Mouse (Mus musculus): ENCODE measurements around the gene Syne4.
A peak's percentile ranks its signal among the peaks of the same experiment; 100 is the strongest.

Syne4 gene

GRCm38 (mm10) chr7:30296816-30297215 lies 17.8 kb upstream of the Syne4 start:
- DNase-seq (ENCODE audit: low spot score), result no peak

DNA sequence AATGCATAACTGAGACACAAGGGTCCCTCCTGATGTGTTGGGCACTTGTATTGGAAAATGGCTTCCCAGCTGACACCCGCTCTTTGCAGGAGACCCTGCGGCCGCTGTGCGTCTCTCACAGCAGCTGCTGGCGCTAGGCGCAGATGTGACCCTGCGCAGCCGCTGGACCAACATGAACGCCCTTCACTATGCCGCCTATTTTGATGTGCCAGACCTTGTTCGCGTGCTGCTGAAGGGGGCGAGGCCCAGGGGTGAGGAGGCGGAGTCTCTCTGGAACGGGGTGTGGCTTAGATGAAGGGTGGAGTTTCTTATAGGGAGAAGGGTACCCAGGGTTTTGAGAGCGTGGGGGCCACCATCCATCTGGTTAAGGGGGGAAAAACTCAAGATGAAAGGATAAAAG lies 17.3 kb upstream of the Syne4 start:
- no peak for DNase-seq (ENCODE audit: low spot score)

- peak; percentile 66 for DNase-seq (ENCODE audit: low spot score)
These were observed 13.7 kb upstream of the Syne4 start for GRCm38 (mm10) chr7:30300914-30301313.

DNA sequence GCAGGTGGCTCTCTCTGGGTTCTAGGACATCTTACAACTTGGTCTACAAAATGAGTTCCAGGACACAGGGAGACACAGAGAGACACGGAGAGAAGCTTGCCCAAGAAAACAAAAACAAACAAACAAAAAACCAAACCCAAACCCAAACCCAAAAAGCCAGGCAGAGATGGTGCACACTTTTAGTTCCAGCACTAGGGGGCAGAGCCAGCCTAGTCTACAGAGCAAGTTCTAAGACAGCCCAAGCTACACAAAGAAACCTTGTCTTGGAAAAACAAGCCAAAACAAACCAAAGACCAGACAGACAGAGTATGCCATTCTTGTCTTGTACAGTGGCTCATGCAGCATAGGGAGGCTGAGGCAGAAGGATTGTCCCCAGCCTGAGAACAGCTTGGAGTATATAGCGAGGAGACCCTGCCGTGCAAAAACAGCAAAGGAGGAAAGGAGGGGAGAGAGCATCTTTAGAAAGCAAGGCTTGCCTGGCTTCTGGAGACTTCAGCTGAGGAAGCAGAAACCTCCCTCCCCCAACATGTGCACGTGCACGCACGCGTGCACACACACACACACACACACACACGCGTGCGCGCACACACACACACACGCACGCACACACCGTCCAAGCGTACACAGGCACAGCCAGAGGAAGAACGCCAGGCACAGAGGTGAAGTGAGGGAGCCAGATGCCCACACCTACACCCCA lies 8.4 kb upstream of the Syne4 start:
- no peak for DNase-seq (ENCODE audit: low spot score)

DNA sequence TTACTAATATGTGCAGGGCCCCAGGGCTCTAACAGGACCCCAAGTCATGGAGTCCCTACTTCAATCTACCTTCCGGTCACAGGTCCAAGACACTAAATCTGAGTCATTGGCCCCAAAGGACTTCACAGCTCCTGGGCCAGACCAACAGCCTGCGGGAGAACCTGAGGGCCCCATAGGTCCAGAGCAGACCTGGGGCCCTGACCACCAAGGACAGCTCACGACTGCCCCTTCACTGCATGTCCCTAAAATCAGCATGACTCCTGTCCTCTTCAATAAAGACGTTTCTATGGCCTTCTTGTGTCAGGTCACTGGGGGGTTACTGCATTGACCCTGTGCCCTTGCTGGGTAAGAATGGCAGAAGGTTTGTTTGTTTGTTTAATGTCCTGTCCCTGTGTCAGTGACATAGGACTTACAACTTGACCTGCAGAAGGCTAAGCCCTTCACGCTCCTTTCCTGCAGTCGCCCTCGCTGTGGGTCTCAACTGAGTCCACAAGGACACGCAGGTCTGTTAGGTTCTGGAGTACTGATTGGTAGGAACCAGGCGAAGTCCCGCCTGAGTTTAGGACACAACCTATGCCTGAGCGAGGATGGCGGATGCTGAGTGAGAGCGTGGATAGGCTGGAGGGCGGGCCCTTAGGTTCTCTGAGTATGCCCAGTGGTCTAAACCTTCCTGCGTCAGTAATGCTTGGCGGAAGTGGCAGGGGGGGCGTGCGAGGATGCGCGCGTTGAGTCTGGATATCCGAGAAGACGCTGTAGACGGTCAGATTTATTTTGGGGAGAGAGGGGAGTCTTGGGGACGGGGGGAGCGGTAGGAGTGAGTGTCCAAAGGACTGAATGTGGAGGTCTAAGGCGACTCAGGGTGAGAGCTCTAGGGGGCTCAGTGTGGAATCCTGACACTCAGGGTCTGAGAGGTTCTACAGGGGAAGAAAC lies 6.3 kb upstream of the Syne4 start, which contains the start of gene Alkbh6:
Gene Alkbh6, plus strand, starts transcription at position 642 of the 930 bp plus-strand sequence.
- peak; percentile 95 for DNase-seq (ENCODE audit: low spot score)

- no peak for DNase-seq (ENCODE audit: low spot score)
These were observed 5.0 kb upstream of the Syne4 start for GRCm38 (mm10) chr7:30309395-30310129.

- DNase-seq (ENCODE audit: low spot score), result no peak
These were observed 4.5 kb upstream of the Syne4 start for GRCm38 (mm10) chr7:30310136-30310535.

DNA sequence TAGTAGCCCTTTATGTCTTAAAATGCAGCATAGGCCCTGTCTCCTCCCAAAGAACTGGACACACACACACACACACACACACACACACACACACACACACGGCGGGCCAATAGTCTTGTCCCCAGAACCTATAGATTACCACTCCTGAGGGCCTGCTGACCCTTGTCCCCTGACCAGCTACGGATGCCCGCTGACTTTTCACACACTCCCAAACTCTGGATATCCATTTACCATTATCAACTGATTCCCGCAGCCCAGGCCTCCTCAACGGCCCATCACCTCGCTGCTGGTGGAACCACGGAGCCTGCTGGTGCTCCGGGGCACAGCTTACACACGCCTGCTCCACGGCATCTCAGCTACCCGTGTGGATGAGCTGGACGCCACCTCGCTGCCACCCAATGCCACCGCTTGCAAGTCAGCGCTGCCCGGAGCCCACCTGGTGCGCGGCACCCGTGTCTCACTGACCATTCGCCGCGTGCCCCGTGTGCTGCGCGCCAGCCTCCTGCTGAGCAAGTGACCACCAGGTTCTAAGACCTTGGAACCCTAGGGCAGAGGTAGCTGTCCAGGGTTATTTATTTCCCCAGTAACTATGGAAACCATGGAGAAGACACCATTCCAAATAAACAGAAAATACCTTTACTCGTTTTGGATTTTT lies 814 bp upstream of the Syne4 start:
- DNase-seq (ENCODE audit: low spot score), result no peak

DNA sequence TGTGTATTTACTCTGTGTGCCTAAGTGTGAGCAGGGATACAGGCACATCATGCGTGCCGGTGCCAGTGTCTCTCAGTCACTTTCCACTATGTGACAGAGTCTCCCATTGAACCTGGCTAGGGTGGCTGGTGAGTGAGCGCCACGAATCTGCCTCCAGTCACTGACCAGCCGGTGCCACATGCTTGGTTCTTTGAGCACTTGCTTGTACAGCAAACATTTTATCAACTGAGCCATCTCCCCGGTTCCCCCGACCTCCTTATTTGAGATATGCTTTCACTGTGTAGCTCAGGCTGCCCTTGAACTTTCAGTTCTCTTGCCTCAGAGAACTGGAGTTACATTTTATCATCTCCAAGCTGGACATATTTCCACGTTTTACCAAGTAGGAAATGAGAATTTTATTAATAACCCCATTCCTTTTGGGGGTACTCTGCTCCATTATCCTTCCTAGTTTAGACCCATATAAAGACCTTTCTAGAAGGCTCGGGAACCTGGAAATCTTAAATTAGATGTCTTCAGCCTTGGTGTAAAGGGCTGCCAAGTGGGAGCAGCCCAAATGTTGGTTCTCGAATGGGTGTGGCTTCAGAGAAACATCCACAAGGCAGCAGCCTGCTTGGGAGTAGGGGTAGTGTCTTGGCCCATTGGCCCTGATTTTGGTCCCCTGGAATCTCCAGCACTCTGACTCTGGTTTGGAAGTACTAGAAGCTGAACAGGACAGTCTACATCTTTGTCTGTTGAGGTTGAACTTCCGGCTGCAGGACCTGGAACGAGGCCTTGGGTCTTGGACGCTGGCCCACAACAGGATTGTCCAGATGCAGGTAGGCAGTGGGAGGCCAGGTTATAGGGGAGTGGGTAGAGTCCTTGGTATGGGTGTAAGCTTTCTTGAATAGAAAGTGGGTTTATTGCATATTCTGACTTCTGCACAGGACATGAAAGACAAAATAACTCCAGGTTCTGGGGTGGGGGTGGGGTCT lies 1.2 kb downstream of the Syne4 start:
- DNase-seq (ENCODE audit: low spot score), result no peak

DNA sequence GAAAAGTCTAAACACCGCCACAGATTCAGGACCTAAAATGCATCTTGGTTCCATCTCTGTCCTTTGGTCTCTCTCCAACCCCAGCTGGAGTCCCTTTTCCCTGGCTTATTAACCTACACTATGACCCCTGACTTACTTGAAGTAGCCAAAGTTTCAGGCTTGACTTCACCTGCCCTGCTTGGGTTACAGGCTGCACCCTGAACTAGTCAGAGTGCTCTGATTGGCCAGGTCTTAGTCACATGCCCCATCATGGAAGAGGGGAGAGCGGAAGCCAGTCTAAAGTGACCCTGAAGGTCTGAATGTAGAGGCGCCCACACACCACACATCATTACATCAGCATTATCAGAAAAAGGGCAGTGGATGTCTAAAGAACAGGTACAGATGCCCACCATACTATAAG lies 3.5 kb downstream of the Syne4 start:
- no peak for DNase-seq (ENCODE audit: low spot score)

- DNase-seq (ENCODE audit: low spot score), result no peak
These were observed 6.3 kb downstream of the Syne4 start for GRCm38 (mm10) chr7:30320946-30321345.

- DNase-seq (ENCODE audit: low spot score), result peak; percentile 61
These were observed 7.1 kb downstream of the Syne4 start, which contains the start of gene E130208F15Rik for GRCm38 (mm10) chr7:30321539-30322284. E130208F15Rik (plus strand) TSS chr7:30321740.

DNA sequence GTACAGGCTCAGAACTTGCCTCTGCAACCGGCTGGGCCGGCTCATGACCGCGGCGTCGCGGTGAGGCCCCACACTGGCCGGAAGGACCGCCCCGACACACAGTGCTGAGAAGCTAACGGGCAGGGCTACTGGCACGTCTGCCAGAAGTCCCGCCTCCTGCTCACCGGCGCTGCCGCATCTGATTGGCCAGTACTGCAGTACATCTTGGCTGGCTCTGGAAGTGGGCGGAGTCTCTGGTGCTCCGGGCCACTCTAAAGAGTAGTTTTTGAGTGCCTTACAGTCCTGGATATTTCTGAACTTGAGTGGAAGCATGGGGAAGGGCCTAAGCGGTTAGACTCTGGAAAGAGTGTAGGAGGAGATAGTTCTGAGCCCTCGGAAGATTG lies 7.7 kb downstream of the Syne4 start:
- peak; percentile 97 for DNase-seq (ENCODE audit: low spot score)

DNA sequence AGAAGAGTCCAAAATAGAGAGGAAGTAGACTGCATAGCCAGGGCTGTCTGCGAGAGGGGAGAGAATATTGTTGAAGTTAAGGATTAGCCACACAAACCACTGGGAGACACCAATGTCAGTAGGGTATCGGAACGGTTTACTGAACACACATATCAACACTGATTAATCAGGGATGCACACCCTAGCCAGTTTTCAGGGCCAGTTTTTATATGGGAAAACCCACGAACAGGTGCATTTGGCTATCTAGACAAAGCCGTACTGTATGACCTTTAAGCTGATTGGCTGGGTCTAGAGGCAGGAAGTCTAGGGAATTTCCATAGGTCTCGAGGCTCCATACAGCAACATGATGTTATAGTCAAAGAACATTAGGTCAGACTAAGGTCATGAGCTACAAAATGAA lies 8.3 kb downstream of the Syne4 start:
- peak; percentile 14 for DNase-seq (ENCODE audit: low spot score)

DNA sequence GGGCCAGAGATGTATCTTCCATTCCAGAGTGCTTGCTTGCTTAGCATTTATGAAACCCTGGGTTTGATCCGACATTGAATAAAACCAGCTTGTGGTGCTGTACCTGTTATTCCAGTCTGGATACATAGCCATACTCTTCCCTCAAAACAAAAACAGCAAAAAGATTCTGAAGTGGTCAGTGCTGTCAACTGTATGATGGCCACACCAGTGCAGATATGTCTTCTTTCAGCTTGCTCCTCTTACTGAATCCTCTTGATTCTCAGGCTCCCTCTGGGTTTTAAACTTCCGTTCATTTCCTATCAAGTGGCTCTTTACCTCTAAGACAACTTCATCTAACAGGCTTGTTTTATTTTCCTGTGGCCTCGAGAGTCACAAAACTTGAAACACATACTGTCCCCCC lies 9.2 kb downstream of the Syne4 start, which contains the start of gene Sdhaf1:
Gene Sdhaf1, minus strand, starts transcription at position 101 of the 400 bp plus-strand sequence.
- DNase-seq (ENCODE audit: low spot score), result no peak

GRCm38 (mm10) chr7:30324300-30324944 lies 9.8 kb downstream of the Syne4 start:
- DNase-seq (ENCODE audit: low spot score), result no peak

DNA sequence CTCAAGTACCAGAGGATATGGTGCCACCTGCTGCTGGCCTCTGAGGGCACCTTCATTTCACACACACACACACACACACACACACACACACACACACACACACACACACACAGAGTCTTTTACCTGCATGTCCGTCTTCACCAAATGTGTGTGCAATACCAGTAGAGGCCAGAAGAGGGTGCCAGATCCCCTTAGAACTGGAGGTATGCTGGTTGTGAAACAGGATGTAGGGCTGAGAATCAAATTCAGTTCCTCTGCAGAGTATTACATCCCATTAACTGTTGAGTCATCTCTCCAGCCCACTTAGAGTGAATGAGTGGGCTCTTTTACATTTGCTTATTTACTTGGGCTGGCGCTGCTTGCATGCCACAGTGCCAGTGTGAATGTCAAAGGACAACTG lies 10.8 kb downstream of the Syne4 start:
- DNase-seq (ENCODE audit: low spot score), result peak; percentile 60

DNA sequence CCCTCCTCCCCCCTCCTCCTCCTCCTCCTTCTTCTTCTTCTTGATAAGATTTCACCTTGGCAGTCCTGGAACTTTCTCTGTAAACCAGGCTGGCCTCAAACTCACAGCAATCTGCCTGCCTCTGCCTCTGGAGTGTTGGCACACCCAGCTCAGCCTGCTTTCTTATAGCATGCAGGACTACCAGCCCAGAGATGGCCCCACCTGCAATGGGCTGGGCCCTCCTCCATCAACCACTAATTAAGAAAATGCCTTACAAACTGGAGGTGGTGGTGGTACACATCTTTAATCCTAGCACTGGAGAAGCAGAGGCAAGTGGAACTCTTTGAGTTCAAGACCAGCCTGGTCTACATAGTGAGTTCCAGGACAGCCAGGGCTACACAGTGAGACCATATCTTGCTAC lies 11.8 kb downstream of the Syne4 start:
- DNase-seq (ENCODE audit: low spot score), result no peak

DNA sequence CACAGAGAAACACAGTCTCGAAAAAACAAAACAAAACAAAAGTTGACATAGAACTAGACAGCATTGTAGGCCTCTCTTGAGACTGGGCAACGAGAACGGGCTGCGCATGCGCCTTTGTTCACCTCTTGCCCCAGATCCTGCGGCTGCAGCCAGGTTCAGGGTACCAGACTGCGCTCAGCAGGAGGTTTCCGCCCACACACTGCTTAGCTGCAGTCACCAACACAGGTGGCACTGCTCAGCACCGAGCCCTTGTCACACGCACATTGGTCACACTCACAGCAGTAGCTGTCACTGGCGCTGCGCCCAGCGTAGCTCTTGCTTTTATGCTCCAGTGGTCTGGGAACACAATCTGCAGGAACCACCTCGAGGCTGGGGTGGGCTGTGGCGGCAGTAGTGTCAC lies 12.5 kb downstream of the Syne4 start:
- DNase-seq (ENCODE audit: low spot score), result no peak

All from retina, embryonic 14.5 days (tissue).